Mouse (Mus musculus): ENCODE results near the gene Tvp23a. TPM values are rescaled to one million over a fixed set of nuclear protein-coding genes. Genes with fewer than 3 reads are reported as not detected.

Gene Tvp23a
- polyA plus RNA-seq, 1 experiment from 2014 or later = 22.8 TPM

GRCm38 (mm10) chr16:10436166-10436565, 11.0 kb downstream of the Tvp23a start:
- no peak overlapping the region for H3K27ac ChIP-seq (replicated peaks; ENCODE audit: low read depth, low read length)
- no peaks in the 10 kb centered on the region for H3K27me3 ChIP-seq (ENCODE audit: control insufficient read depth, insufficient read depth, low read length)
- no peak for DNase-seq (ENCODE audit: low spot score)
- no peak overlapping the region for H3K4me3 ChIP-seq (ENCODE audit: low read depth, low read length)
- no peak overlapping the region for H3K9ac ChIP-seq (replicated peaks; ENCODE audit: low read length)
- 74% methylated on average over 6 of the region's 6 CpGs for WGBS
- H3K36me3 ChIP-seq (replicated peaks; ENCODE audit: control insufficient read depth, insufficient read depth, low read depth, low read length) = no peaks in the 10 kb centered on the region
- no peaks in the 10 kb centered on the region for H3K4me1 ChIP-seq (ENCODE audit: control insufficient read depth, insufficient read depth, low read length)
- H3K4me2 ChIP-seq (ENCODE audit: low read depth, low read length) = no peak overlapping the region
- H3K9me3 ChIP-seq (replicated peaks; ENCODE audit: control insufficient read depth, low read length) = no peaks in the 10 kb centered on the region
- no peak for ATAC-seq (replicated peaks; ENCODE audit: insufficient number of reproducible peaks, low FRiP score, low TSS enrichment, low read depth)

- no peak overlapping the region for H3K27ac ChIP-seq (replicated peaks; ENCODE audit: low read depth, low read length)
- no peak overlapping the region for H3K4me2 ChIP-seq (ENCODE audit: low read depth, low read length)
- H3K27me3 ChIP-seq (ENCODE audit: control insufficient read depth, insufficient read depth, low read length) = no peaks in the 10 kb centered on the region
- no peak overlapping the region for H3K9ac ChIP-seq (replicated peaks; ENCODE audit: low read length)
- DNase-seq (ENCODE audit: low spot score) (no peak), ATAC-seq (replicated peaks; ENCODE audit: insufficient number of reproducible peaks, low FRiP score, low TSS enrichment, low read depth) (no peak)
- H3K4me1 ChIP-seq (ENCODE audit: control insufficient read depth, insufficient read depth, low read length) = no peaks in the 10 kb centered on the region
- 97% methylated on average over 5 of the region's 5 CpGs for WGBS
- H3K36me3 ChIP-seq (replicated peaks; ENCODE audit: control insufficient read depth, insufficient read depth, low read depth, low read length) = no peaks in the 10 kb centered on the region
- H3K4me3 ChIP-seq (ENCODE audit: low read depth, low read length) = no peak overlapping the region
- H3K9me3 ChIP-seq (replicated peaks; ENCODE audit: control insufficient read depth, low read length) = no peaks in the 10 kb centered on the region
These were observed 13.8 kb downstream of the Tvp23a start for GRCm38 (mm10) chr16:10433344-10433743.

- Histone ChIP-seq H3K9me3 (replicated peaks; ENCODE audit: control insufficient read depth, low read length) (no peaks in the 10 kb centered on the region), H3K27ac (replicated peaks; ENCODE audit: low read depth, low read length) (no peak overlapping the region), H3K4me1 (ENCODE audit: control insufficient read depth, insufficient read depth, low read length) (no peaks in the 10 kb centered on the region), H3K9ac (replicated peaks; ENCODE audit: low read length) (no peak overlapping the region), H3K4me2 (ENCODE audit: low read depth, low read length) (no peak overlapping the region), H3K36me3 (replicated peaks; ENCODE audit: control insufficient read depth, insufficient read depth, low read depth, low read length) (no peaks in the 10 kb centered on the region), H3K27me3 (ENCODE audit: control insufficient read depth, insufficient read depth, low read length) (no peaks in the 10 kb centered on the region), H3K4me3 (ENCODE audit: low read depth, low read length) (no peak overlapping the region)
- ATAC-seq (replicated peaks; ENCODE audit: insufficient number of reproducible peaks, low FRiP score, low TSS enrichment, low read depth) (no peak), DNase-seq (ENCODE audit: low spot score) (no peak)
- 74% methylated on average over 4 of the region's 4 CpGs for WGBS
These were observed 14.8 kb downstream of the Tvp23a start for GRCm38 (mm10) chr16:10432387-10432786.

GRCm38 (mm10) chr16:10431911-10432310, 15.3 kb downstream of the Tvp23a start:
- ATAC-seq (replicated peaks; ENCODE audit: insufficient number of reproducible peaks, low FRiP score, low TSS enrichment, low read depth) = no peak
- no peak for DNase-seq (ENCODE audit: low spot score)
- Histone ChIP-seq H3K27me3 (ENCODE audit: control insufficient read depth, insufficient read depth, low read length) (no peaks in the 10 kb centered on the region), H3K27ac (replicated peaks; ENCODE audit: low read depth, low read length) (no peak overlapping the region), H3K4me1 (ENCODE audit: control insufficient read depth, insufficient read depth, low read length) (no peaks in the 10 kb centered on the region), H3K4me2 (ENCODE audit: low read depth, low read length) (no peak overlapping the region), H3K9me3 (replicated peaks; ENCODE audit: control insufficient read depth, low read length) (no peaks in the 10 kb centered on the region), H3K4me3 (ENCODE audit: low read depth, low read length) (no peak overlapping the region), H3K36me3 (replicated peaks; ENCODE audit: control insufficient read depth, insufficient read depth, low read depth, low read length) (no peaks in the 10 kb centered on the region), H3K9ac (replicated peaks; ENCODE audit: low read length) (no peak overlapping the region)
- 63% methylated on average over 1 of the region's 1 CpGs for WGBS

GRCm38 (mm10) chr16:10420447-10421054, 26.6 kb downstream of the Tvp23a start:
- H3K27ac ChIP-seq (replicated peaks; ENCODE audit: low read depth, low read length) = no peak overlapping the region
- DNase-seq (ENCODE audit: low spot score) = no peak
- H3K36me3 ChIP-seq (replicated peaks; ENCODE audit: control insufficient read depth, insufficient read depth, low read depth, low read length) = peaks cover 13% of the 10 kb centered on the region
- H3K9me3 ChIP-seq (replicated peaks; ENCODE audit: control insufficient read depth, low read length) = no peaks in the 10 kb centered on the region
- WGBS = 91% methylated on average over 9 of the region's 9 CpGs
- ATAC-seq (replicated peaks; ENCODE audit: insufficient number of reproducible peaks, low FRiP score, low TSS enrichment, low read depth) = no peak
- no peak overlapping the region for H3K4me2 ChIP-seq (ENCODE audit: low read depth, low read length)
- no peak overlapping the region for H3K9ac ChIP-seq (replicated peaks; ENCODE audit: low read length)
- H3K4me3 ChIP-seq (ENCODE audit: low read depth, low read length) = no peak overlapping the region
- no peaks in the 10 kb centered on the region for H3K4me1 ChIP-seq (ENCODE audit: control insufficient read depth, insufficient read depth, low read length)
- H3K27me3 ChIP-seq (ENCODE audit: control insufficient read depth, insufficient read depth, low read length) = no peaks in the 10 kb centered on the region

GRCm38 (mm10) chr16:10417723-10418259, 29.4 kb downstream of the Tvp23a start:
- H3K36me3 ChIP-seq (replicated peaks; ENCODE audit: control insufficient read depth, insufficient read depth, low read depth, low read length) = peaks cover 10% of the 10 kb centered on the region
- ATAC-seq (replicated peaks; ENCODE audit: insufficient number of reproducible peaks, low FRiP score, low TSS enrichment, low read depth) (no peak), DNase-seq (ENCODE audit: low spot score) (no peak)
- 93% methylated on average over 9 of the region's 9 CpGs for WGBS
- H3K4me2 ChIP-seq (ENCODE audit: low read depth, low read length) = no peak overlapping the region
- no peaks in the 10 kb centered on the region for H3K27me3 ChIP-seq (ENCODE audit: control insufficient read depth, insufficient read depth, low read length)
- H3K9me3 ChIP-seq (replicated peaks; ENCODE audit: control insufficient read depth, low read length) = no peaks in the 10 kb centered on the region
- H3K9ac ChIP-seq (replicated peaks; ENCODE audit: low read length) = no peak overlapping the region
- no peaks in the 10 kb centered on the region for H3K4me1 ChIP-seq (ENCODE audit: control insufficient read depth, insufficient read depth, low read length)
- no peak overlapping the region for H3K4me3 ChIP-seq (ENCODE audit: low read depth, low read length)
- H3K27ac ChIP-seq (replicated peaks; ENCODE audit: low read depth, low read length) = no peak overlapping the region

GRCm38 (mm10) chr16:10416866-10417265, 30.3 kb downstream of the Tvp23a start:
- no peak overlapping the region for H3K4me3 ChIP-seq (ENCODE audit: low read depth, low read length)
- ATAC-seq (replicated peaks; ENCODE audit: insufficient number of reproducible peaks, low FRiP score, low TSS enrichment, low read depth) = no peak
- no peaks in the 10 kb centered on the region for H3K4me1 ChIP-seq (ENCODE audit: control insufficient read depth, insufficient read depth, low read length)
- no peak overlapping the region for H3K27ac ChIP-seq (replicated peaks; ENCODE audit: low read depth, low read length)
- H3K9ac ChIP-seq (replicated peaks; ENCODE audit: low read length) = no peak overlapping the region
- no peaks in the 10 kb centered on the region for H3K9me3 ChIP-seq (replicated peaks; ENCODE audit: control insufficient read depth, low read length)
- DNase-seq (ENCODE audit: low spot score) = no peak
- H3K36me3 ChIP-seq (replicated peaks; ENCODE audit: control insufficient read depth, insufficient read depth, low read depth, low read length) = peaks cover 10% of the 10 kb centered on the region
- no peak overlapping the region for H3K4me2 ChIP-seq (ENCODE audit: low read depth, low read length)
- WGBS = 93% methylated on average over 4 of the region's 4 CpGs
- H3K27me3 ChIP-seq (ENCODE audit: control insufficient read depth, insufficient read depth, low read length) = no peaks in the 10 kb centered on the region

GRCm38 (mm10) chr16:10415976-10416375, 31.2 kb downstream of the Tvp23a start:
- H3K4me3 ChIP-seq (ENCODE audit: low read depth, low read length) = no peak overlapping the region
- H3K4me2 ChIP-seq (ENCODE audit: low read depth, low read length) = no peak overlapping the region
- H3K27ac ChIP-seq (replicated peaks; ENCODE audit: low read depth, low read length) = no peak overlapping the region
- DNase-seq (ENCODE audit: low spot score) (no peak), ATAC-seq (replicated peaks; ENCODE audit: insufficient number of reproducible peaks, low FRiP score, low TSS enrichment, low read depth) (no peak)
- WGBS = 79% methylated on average over 6 of the region's 6 CpGs
- no peaks in the 10 kb centered on the region for H3K4me1 ChIP-seq (ENCODE audit: control insufficient read depth, insufficient read depth, low read length)
- H3K9ac ChIP-seq (replicated peaks; ENCODE audit: low read length) = no peak overlapping the region
- no peaks in the 10 kb centered on the region for H3K9me3 ChIP-seq (replicated peaks; ENCODE audit: control insufficient read depth, low read length)
- peaks cover 10% of the 10 kb centered on the region for H3K36me3 ChIP-seq (replicated peaks; ENCODE audit: control insufficient read depth, insufficient read depth, low read depth, low read length)
- no peaks in the 10 kb centered on the region for H3K27me3 ChIP-seq (ENCODE audit: control insufficient read depth, insufficient read depth, low read length)
